Mouse (Mus musculus): Measurements from ENCODE around the gene Fam117b. TPM values are rescaled to one million over a fixed set of nuclear protein-coding genes. Genes with fewer than 3 reads are reported as not detected.
A peak's percentile ranks its signal among the peaks of the same experiment; 100 is the strongest.

Gene Fam117b
- polyA plus RNA-seq, 1 experiment from 2014 or later: 12.5 TPM

DNA sequence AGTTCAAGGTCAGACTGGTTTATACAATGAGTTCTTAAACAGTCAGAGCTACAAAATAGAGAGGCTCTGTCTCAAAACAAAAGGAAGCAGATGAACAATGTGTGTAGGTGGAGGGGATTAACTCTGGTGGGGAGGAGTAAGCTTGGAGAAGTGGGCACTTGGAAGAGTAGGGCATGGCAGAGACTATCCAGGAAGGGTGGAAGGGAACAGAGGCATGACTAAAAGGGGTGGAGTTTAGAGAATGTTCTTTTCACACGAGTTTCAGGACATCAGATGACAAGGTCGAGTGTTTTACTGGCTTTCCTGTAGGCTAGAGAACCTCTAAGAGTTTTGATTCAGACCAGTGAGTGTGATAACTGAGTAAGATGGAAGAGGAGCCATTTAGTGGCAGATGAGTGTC, 5.1 kb upstream of the Fam117b start:
- H3K9me3 ChIP-seq (ENCODE audit: low read length): no peaks in the 10 kb centered on the region
- no peak; the same call in none of the 2 replicates for TF ChIP-seq EP300 (IDR thresholded peaks at IDR 0.05)
- no peak for TF ChIP-seq CTCF (IDR thresholded peaks at IDR 0.05)
- H3K27ac ChIP-seq (ENCODE audit: low read length): peak overlapping the region; percentile 64; the same call in 1 of the 2 replicates
- 7% methylated on average over 2 of the region's 2 CpGs for WGBS
- ATAC-seq (peak; percentile 47), DNase-seq (ENCODE audit: low spot score) (peak; percentile 60)
- no peaks in the 10 kb centered on the region for H3K4me1 ChIP-seq (ENCODE audit: insufficient read depth, low read depth, low read length)
- H3K4me3 ChIP-seq (ENCODE audit: low read depth, low read length): no peak overlapping the region
- no peak overlapping the region for H3K9ac ChIP-seq (replicated peaks; ENCODE audit: low read depth)
- H3K4me2 ChIP-seq (replicated peaks; ENCODE audit: low read depth, low read length): no peak overlapping the region
- H3K36me3 ChIP-seq (ENCODE audit: insufficient read depth, low read length): no peaks in the 10 kb centered on the region
- no peaks in the 10 kb centered on the region for H3K27me3 ChIP-seq (replicated peaks; ENCODE audit: insufficient read depth, low read length)

DNA sequence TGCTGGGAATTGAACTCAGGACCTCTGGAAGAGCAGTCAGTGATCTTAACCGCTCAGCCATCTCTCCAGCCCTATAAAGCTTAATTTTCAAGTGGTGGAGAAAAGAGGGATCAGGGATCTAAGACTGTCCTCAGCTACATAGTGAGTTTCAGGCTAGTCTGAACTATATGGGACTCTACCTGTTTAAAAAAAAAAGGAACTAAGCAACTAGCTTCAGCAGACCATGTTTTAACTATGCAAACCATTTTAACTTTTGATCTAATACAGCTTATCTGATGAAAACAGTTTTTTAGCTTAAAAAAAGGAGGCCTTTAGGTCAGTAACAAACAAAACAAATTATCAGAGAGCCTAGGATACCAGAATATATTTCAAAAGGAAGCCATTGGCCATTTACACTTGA, 1.9 kb upstream of the Fam117b start:
- Histone ChIP-seq H3K4me3 (ENCODE audit: low read depth, low read length) (no peak overlapping the region), H3K36me3 (ENCODE audit: insufficient read depth, low read length) (no peaks in the 10 kb centered on the region), H3K27me3 (replicated peaks; ENCODE audit: insufficient read depth, low read length) (no peaks in the 10 kb centered on the region), H3K9ac (replicated peaks; ENCODE audit: low read depth) (no peak overlapping the region), H3K9me3 (ENCODE audit: low read length) (no peaks in the 10 kb centered on the region), H3K4me1 (ENCODE audit: insufficient read depth, low read depth, low read length) (no peaks in the 10 kb centered on the region), H3K27ac (ENCODE audit: low read length) (no peak overlapping the region), H3K4me2 (replicated peaks; ENCODE audit: low read depth, low read length) (no peak overlapping the region)
- DNase-seq (ENCODE audit: low spot score) (no peak), ATAC-seq (no peak)
- 86% methylated on average over 1 of the region's 1 CpGs for WGBS
- no peak for TF ChIP-seq CTCF (IDR thresholded peaks at IDR 0.05)

DNA sequence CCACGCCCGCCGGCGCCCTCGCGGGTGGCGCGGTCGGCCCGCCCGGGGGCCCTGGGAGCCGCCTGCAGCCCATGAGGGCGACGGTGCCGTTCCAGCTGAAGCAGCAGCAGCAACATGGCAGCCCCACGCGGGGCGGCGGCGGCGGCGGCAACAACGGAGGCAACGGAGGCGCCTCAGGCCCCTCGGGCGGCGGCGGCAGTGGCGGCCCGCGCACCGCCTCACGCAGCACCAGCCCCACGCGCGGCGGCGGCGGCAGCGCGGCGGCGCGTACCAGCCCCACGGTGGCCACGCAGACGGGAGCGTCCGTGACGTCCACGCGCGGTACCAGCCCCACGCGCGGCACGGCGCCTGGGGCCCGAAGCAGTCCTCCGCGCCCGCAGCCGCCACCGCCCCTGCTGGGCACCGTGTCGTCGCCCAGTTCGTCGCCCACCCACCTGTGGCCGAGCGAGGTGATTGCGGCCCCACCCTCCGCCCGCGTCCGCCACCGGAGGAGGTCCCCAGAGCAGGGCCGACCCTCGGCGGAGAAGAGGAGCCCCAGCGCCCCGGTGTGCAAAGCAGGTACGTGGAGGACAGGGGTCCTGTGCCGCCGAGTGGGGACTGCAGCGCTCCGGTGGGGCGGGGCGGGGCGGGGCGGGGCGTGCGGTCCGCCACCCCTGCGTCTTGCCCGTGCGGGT, 526 bp downstream of the Fam117b start:
- WGBS: 5% methylated on average over 46 of the region's 98 CpGs
- TF ChIP-seq CTCF (IDR thresholded peaks at IDR 0.05) (peak; percentile 28), EP300 (IDR thresholded peaks at IDR 0.05) (no peak)
- H3K27ac ChIP-seq (ENCODE audit: low read length): peak overlapping the region; percentile 98
- peak overlapping the region; percentile 99 for H3K4me3 ChIP-seq (ENCODE audit: low read depth, low read length)
- ATAC-seq: peak; percentile 52
- H3K9me3 ChIP-seq (ENCODE audit: low read length): no peaks in the 10 kb centered on the region
- H3K36me3 ChIP-seq (ENCODE audit: insufficient read depth, low read length): no peaks in the 10 kb centered on the region
- peaks cover 3% of the 10 kb centered on the region; the same call in 1 of the 2 replicates for H3K4me1 ChIP-seq (ENCODE audit: insufficient read depth, low read depth, low read length)
- H3K9ac ChIP-seq (replicated peaks; ENCODE audit: low read depth): peak overlapping the region; percentile 95
- H3K4me2 ChIP-seq (replicated peaks; ENCODE audit: low read depth, low read length): peak overlapping the region; percentile 79
- no peak for DNase-seq (ENCODE audit: low spot score)
- no peaks in the 10 kb centered on the region for H3K27me3 ChIP-seq (replicated peaks; ENCODE audit: insufficient read depth, low read length)

DNA sequence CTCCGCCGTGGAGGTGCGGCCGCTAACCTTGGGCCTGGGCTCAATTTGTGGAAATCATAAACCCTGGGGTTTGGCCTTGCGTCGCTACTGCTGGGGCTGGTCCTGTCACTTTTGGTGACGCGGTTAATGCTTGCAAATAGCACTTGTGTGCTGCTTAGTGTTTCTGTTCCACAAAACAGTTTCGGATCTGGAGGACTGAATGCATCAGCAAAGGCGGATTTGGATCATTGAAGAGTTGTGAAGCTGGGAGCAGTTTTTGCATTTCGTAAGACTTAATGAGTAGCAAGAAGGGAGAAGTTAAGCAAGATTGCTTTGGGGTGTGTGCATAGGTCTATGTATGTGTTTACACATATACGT, 1.0 kb downstream of the Fam117b start:
- DNase-seq (ENCODE audit: low spot score): peak; percentile 83
- Histone ChIP-seq H3K4me3 (ENCODE audit: low read depth, low read length) (peak overlapping the region; percentile 99), H3K9ac (replicated peaks; ENCODE audit: low read depth) (peak overlapping the region; percentile 95), H3K27ac (ENCODE audit: low read length) (peak overlapping the region; percentile 98), H3K36me3 (ENCODE audit: insufficient read depth, low read length) (no peaks in the 10 kb centered on the region), H3K4me2 (replicated peaks; ENCODE audit: low read depth, low read length) (peak overlapping the region; percentile 79), H3K4me1 (ENCODE audit: insufficient read depth, low read depth, low read length) (peaks cover 3% of the 10 kb centered on the region; the same call in 1 of the 2 replicates), H3K27me3 (replicated peaks; ENCODE audit: insufficient read depth, low read length) (no peaks in the 10 kb centered on the region), H3K9me3 (ENCODE audit: low read length) (no peaks in the 10 kb centered on the region)
- TF ChIP-seq EP300 (IDR thresholded peaks at IDR 0.05): 0 out of 2 replicates have a peak, but pooled peaks have one; percentile 24
- TF ChIP-seq CTCF (IDR thresholded peaks at IDR 0.05): no peak
- peak; percentile 2; the same call in 1 of the 2 replicates for ATAC-seq
- 0% methylated on average over 12 of the region's 12 CpGs for WGBS

DNA sequence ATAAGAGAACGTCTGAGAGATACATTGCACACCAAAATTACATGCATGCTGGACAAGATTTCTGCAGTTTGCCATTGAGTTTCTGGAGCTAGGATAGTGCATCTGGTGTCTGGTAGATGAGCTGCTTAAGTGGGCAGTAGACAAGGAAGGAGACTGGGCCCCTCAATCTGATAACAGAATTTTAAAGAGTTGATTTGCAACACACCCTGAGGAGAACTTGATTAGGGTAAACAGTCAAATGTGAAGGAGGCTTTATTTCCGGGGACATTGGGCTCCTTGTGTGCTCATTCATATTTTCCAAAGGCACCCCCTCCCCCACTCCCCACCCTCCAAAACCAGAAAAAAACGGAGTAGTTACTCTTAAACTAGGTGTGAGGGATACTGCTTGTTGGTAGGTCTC, 2.0 kb downstream of the Fam117b start:
- WGBS: 25% methylated on average over 3 of the region's 3 CpGs
- no peaks in the 10 kb centered on the region for H3K27me3 ChIP-seq (replicated peaks; ENCODE audit: insufficient read depth, low read length)
- TF ChIP-seq CTCF (IDR thresholded peaks at IDR 0.05) (no peak), EP300 (IDR thresholded peaks at IDR 0.05) (no peak)
- peak overlapping the region; percentile 98; the same call in 1 of the 2 replicates for H3K27ac ChIP-seq (ENCODE audit: low read length)
- H3K36me3 ChIP-seq (ENCODE audit: insufficient read depth, low read length): no peaks in the 10 kb centered on the region
- peak; percentile 25 for DNase-seq (ENCODE audit: low spot score)
- no peaks in the 10 kb centered on the region for H3K9me3 ChIP-seq (ENCODE audit: low read length)
- H3K4me2 ChIP-seq (replicated peaks; ENCODE audit: low read depth, low read length): peak overlapping the region; percentile 79
- H3K4me1 ChIP-seq (ENCODE audit: insufficient read depth, low read depth, low read length): peaks cover 3% of the 10 kb centered on the region; the same call in 1 of the 2 replicates
- ATAC-seq: no peak
- peak overlapping the region; percentile 34 for H3K9ac ChIP-seq (replicated peaks; ENCODE audit: low read depth)
- H3K4me3 ChIP-seq (ENCODE audit: low read depth, low read length): peak overlapping the region; percentile 99

DNA sequence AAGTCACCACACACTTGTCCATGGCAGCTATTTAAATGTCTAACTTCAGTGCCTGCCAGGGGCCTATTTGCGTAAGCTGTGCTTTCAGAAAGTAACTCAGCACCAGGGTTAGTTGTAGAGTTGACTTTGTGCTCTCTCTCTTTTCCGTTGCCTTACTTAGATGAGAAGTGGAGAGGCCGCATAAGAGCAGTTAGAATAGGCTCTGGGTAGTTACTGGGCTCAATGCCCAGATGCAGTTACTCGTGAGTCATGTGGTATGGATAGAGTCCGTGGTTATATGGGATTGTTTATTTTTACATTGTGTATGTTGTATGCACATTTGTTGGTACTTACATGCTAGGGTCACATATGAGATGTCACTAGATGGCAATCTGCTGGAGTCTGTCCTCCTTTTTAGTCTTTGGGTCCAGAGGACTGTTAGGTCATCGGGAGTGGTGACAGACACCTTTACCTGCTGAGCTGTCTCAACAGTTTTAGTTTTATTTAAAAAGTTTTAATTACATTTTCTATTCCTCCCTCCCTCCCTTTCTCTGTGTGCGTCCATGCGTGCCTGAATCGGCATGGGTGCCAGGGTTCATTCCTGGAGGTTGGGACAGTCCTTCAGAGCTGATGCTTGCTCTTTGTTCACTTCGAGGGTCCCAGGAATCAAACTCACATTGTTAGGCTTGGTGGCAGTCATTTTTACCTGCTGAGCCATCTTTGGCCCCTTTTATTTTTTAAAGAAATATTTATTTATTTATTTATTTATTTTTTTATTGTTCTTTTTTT, 3.2 kb downstream of the Fam117b start:
- H3K4me1 ChIP-seq (ENCODE audit: insufficient read depth, low read depth, low read length): peaks cover 3% of the 10 kb centered on the region; the same call in 1 of the 2 replicates
- 0 out of 2 replicates have a peak overlapping the region, but pooled peaks have one; percentile 23 for H3K9ac ChIP-seq (replicated peaks; ENCODE audit: low read depth)
- DNase-seq (ENCODE audit: low spot score) (peak; percentile 92), ATAC-seq (peak; percentile 14)
- peak overlapping the region; percentile 79 for H3K4me2 ChIP-seq (replicated peaks; ENCODE audit: low read depth, low read length)
- H3K27ac ChIP-seq (ENCODE audit: low read length): peak overlapping the region; percentile 98
- H3K27me3 ChIP-seq (replicated peaks; ENCODE audit: insufficient read depth, low read length): no peaks in the 10 kb centered on the region
- H3K9me3 ChIP-seq (ENCODE audit: low read length): no peaks in the 10 kb centered on the region
- TF ChIP-seq CTCF (IDR thresholded peaks at IDR 0.05) (no peak), EP300 (IDR thresholded peaks at IDR 0.05) (peak; percentile 31; the same call in 1 of the 2 replicates)
- H3K36me3 ChIP-seq (ENCODE audit: insufficient read depth, low read length): no peaks in the 10 kb centered on the region
- WGBS: 43% methylated on average over 10 of the region's 10 CpGs
- peak overlapping the region; percentile 99 for H3K4me3 ChIP-seq (ENCODE audit: low read depth, low read length)

Measured in lung, postnatal 0 days (tissue).